Mouse (Mus musculus) urinary bladder, adult 18-20 months (tissue): ENCODE results near the gene Nubp2.
A peak's percentile ranks its signal among the peaks of the same experiment; 100 is the strongest.

Source experiments
- DNase-seq, 2 experiments: peaks; one replicate each; pipeline ENCODE4 v3.0.0; 2022; ENCODE audit warnings: low spot score in 2 of 2, mixed read lengths in 2 of 2

The Nubp2 gene

DNA sequence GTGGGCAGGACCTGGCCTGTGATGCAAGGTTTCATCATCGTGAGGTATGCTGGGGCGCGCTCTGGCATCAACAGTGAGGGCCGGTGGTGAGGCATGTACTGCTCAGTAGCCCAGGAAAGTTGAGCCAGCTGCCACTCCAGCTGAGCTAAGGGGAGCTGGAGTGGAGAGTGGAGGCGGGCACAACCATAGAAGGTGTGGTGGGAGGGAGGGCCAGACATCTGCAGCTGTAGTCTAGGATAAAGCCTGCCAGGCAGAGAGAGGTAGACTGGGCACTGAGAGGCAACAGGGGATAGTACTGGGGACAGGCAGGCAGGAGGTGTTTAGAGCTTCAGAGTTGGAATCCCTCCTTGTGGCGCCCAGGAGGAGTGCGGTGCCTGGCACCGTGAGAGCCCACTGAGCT is 26.1 kb downstream of the Nubp2 start:
- DNase-seq = no peak

GRCm38 (mm10) chr17:24858967-24859366 is 27.2 kb downstream of the Nubp2 start:
- DNase-seq = no peak

GRCm38 (mm10) chr17:24857831-24858470 is 28.2 kb downstream of the Nubp2 start:
- DNase-seq = no peak

DNA sequence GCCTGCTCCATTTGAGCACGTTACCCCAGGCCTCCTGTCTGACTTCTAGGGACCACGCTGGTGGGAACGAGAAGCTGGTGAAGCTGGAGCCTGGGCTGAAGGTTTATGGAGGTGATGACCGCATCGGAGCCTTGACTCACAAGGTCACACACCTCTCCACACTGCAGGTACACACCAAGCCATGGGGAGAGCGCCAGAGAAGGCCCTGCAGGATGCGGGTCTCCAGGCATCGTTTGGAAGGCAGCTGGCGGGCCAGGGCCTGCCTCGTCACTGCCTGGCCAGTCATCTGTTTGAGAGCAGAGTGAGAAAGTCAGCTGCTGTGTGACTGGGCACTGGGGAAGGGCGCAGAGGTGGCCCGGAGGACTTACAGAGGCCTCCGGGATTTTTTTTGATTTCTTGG is 29.6 kb downstream of the Nubp2 start:
- DNase-seq = no peak

GRCm38 (mm10) chr17:24855838-24856464 is 30.2 kb downstream of the Nubp2 start:
- no peak for DNase-seq

DNA sequence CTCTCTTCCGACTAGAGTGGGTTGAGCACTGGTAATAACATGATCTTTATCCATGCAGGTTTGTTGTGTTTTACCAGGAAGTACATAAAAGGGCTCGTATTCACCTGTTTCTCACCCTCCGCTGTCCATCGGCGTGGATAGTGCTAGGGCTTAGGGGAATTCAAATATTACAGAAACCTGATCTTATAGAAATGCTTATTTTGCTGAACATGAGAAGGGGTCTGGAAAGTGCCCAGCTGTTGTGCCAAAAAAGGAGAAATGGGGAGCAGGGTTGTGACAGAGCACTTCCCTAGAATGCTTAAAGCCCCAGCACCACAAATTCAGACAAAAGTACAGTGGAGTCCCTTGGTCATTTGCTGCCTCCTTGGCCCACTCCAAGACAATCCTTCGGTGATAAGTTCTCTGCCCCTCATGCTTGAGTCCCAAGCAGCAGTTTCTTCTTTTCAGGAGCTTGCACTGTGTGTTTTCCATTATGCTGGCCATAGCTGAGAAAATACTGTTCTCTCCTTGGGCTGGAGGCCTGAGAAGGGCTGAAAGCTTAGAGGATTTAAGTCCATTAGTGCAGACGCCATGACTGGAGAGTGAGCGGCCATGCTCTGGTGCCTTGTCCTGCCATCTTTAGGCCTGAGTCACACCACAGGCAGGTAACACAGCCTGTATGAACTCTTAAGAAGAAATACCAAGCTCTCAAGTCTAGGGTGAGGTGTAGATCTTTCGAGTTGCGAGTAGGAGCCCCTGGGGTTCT is 34.6 kb downstream of the Nubp2 start:
- DNase-seq = no peak

DNA sequence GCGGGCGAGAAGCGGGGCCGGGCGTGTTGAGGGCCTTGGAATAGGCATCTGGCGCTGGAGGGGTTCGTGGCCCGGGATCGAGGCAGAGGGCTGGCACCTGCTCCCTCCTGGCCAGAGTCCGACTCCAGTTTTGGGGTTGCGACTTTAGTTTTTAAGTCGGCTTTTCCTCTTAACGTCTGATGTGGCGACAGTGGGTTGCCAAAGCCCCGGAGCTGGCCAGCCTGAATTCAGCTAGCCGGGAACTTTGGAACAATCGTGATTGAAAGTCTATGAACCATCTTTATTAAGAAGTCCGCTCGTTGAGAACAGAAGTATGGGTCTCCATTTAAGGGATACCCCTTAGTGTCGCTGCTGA is 35.4 kb downstream of the Nubp2 start:
- DNase-seq = no peak

- DNase-seq = peak; percentile 95 to 96
Observed at GRCm38 (mm10) chr17:24850065-24850772, 35.9 kb downstream of the Nubp2 start, which contains the start of gene Fahd1. Gene Fahd1 (minus strand): TSS chr17:24850364.

DNA sequence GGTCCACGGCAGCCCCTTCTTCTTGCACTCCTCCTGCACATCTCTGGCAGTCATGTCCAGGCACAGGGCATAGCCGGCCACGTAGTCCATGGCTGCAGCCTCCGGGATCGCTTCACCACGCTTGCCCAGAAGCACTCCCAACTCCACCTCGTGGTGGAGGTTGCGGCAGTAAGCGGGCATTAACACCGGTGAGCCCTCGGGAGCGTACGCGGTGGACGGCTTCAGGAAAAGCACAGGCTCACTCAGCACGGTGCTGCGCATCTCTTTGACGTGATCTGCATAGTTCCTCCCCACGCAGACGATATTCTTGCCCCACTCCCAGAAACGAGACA is 36.5 kb downstream of the Nubp2 start:
- no peak for DNase-seq

DNA sequence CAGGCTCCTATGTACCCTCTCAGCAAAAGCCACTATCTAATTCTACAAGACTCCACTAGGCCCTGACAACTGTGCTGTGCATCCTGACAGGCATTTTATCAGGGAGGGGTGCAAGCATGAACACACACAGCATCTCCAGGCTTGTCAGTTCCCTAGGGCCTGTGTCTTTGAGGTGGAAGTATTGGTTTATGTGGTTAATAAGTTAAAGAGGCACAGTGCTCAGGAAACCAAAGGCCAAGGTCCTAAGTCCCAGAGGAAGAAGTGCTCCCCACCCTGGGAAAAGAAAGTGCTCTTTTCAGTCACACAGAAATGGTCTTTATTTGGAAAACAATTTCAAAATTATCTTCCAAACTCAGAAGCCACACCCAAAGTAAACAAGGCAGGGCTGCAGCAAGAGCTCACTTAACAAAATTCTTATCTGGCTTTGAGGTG is 37.5 kb downstream of the Nubp2 start:
- no peak for DNase-seq

GRCm38 (mm10) chr17:24847386-24847785 is 38.8 kb downstream of the Nubp2 start:
- no peak for DNase-seq

- DNase-seq = no peak
Observed at GRCm38 (mm10) chr17:24844525-24844924, 41.6 kb downstream of the Nubp2 start.

DNA sequence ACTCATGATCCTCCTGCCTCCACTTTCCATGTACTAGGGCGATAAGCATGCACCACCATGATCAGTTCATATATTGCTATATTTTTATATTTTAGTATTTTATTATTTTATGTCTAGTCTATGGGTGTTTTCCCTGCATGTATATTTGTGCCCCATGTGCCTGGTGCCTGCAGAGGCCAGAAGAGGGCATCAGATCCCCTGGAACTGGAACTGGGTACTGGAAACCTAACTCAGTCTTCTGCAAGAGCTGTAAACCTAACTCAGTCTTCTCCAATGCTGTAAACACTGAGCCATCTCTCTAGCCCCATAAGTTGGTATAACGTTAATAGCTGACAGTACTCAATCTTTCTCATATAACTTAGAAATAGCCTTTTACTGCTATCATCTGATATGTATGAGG is 43.5 kb downstream of the Nubp2 start:
- DNase-seq = no peak

DNA sequence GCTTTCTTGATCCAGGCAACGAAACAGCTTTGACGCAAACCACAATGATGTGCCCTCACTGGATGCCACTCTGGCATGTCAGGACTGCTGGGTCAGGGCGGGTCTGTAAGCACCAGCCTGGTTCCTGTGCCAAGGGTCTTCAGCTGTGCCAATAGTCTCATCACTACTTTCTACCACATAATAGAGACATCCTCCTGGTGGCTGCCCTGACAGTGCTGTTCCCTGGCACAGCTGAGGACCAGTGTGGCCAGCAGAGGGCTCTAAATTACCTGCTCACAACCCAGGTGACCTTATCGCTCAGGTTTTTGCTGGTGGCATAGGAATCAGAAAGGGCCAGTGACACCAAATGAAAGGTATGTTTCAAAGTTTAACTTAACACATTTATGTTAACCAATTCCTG is 45.0 kb downstream of the Nubp2 start:
- no peak for DNase-seq

DNA sequence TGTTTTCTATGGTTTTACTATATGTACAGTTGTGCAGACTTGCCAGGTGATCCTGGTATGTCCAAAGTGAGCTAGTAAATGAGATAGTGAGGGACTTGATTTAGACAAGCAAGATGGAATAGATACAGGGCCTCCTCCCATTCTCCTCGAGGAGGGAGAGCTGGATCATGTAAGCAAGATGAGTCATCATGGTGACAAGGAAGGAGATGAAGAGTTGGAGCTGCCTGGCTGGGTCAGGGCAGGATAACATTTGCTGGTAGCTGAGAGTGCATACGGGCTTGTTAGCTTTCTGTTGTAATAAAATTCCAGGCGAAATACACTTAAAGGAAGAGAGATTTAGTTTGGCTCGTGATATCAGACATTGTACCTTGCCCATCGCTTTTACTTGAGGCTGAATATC is 45.8 kb downstream of the Nubp2 start:
- DNase-seq = no peak

GRCm38 (mm10) chr17:24839842-24840241 is 46.3 kb downstream of the Nubp2 start, which contains the start of gene Hagh:
Gene Hagh (plus strand): TSS chr17:24840143.
- peak; percentile 61 to 69 for DNase-seq
